ENCODE assay signal across 28 mouse cellular contexts in the genomic region with DNA sequence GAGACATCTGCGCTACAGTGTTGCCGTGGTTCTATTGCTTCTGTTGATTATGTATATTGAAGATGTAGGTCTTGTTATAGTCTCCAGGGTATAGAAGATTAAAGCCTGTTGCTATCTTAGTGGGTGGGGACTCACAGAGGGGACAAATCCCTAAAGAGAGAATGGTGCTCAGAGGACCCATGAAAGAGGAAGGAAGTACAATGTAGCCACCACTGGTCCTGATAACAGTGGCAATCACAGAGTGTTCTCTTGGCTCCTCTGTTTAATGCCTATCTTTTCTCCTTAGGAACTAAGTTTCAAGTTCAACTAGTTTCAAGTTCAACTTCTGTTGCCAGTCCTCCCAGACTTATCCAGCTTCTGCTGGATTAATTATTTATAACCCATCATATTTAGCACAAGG.
"Had no signal": no experiment of that assay in that cellular context is flagged by ENCODE, and none has a peak within 500 bp of the region (broad histone marks: within the 10 kb centered on the region; RNA-seq: fewer than 3 reads in every experiment).

No protein-coding gene starts in this region.

- H3K4me3 ChIP-seq: heart, embryonic 10.5 days; heart, embryonic 13.5 days; heart, embryonic 15.5 days; hindbrain, embryonic 10.5 days; hindbrain, embryonic 12.5 days; intestine, embryonic 15.5 days; layer of hippocampus, adult 2 months; left cerebral cortex, adult 2 months; limb, embryonic 10.5 days; limb, embryonic 12.5 days; liver, embryonic 13.5 days; liver, embryonic 15.5 days had no signal

- DNase-seq: gastrocnemius, postnatal 14 days; gastrocnemius, postnatal 36 days; heart, adult 18-20 months; heart, postnatal 14 days; heart, postnatal 36 days; kidney, adult 18-20 months; kidney, adult 8-10 months; kidney, postnatal 10 days; kidney, postnatal 25 days; kidney, postnatal 4 days; liver; liver, embryonic 13.5 days had no signal

- ATAC-seq: hindbrain, embryonic 16.5 days; inflammation-experienced regulatory T-cells, adult 6 months; intestine, embryonic 15.5 days; intestine, postnatal 0 days had no signal

- H3K4me1 ChIP-seq: heart, embryonic 10.5 days; heart, embryonic 13.5 days; heart, embryonic 15.5 days; hindbrain, embryonic 10.5 days; hindbrain, embryonic 12.5 days; intestine, embryonic 15.5 days; limb, embryonic 10.5 days; limb, embryonic 12.5 days had no signal

- H3K27ac ChIP-seq: heart, embryonic 10.5 days; heart, embryonic 13.5 days; heart, embryonic 15.5 days; hindbrain, embryonic 10.5 days; hindbrain, embryonic 12.5 days; hindbrain, embryonic 14.5 days; intestine, embryonic 15.5 days; layer of hippocampus, adult 2 months; left cerebral cortex, adult 2 months; limb, embryonic 10.5 days; limb, embryonic 12.5 days; liver, embryonic 13.5 days; liver, embryonic 15.5 days had no signal

- H3K9ac ChIP-seq: heart, embryonic 13.5 days; heart, embryonic 15.5 days; hindbrain, embryonic 12.5 days; hindbrain, embryonic 14.5 days; intestine, embryonic 15.5 days; limb, embryonic 12.5 days; liver, embryonic 13.5 days; liver, embryonic 15.5 days had no signal

- H3K27me3 ChIP-seq: heart, embryonic 15.5 days; intestine, embryonic 15.5 days; limb, embryonic 12.5 days; liver, embryonic 13.5 days had no signal

- H3K9me3 ChIP-seq: heart, embryonic 10.5 days; heart, embryonic 13.5 days; heart, embryonic 15.5 days; hindbrain, embryonic 10.5 days; hindbrain, embryonic 12.5 days; intestine, embryonic 15.5 days; limb, embryonic 10.5 days; limb, embryonic 12.5 days; liver, embryonic 13.5 days; liver, embryonic 15.5 days had no signal

- H3K36me3 ChIP-seq: heart, embryonic 10.5 days; heart, embryonic 13.5 days; heart, embryonic 15.5 days; hindbrain, embryonic 10.5 days; hindbrain, embryonic 12.5 days; intestine, embryonic 15.5 days; limb, embryonic 10.5 days; limb, embryonic 12.5 days; liver, embryonic 13.5 days; liver, embryonic 15.5 days had no signal

- H3K4me2 ChIP-seq: heart, embryonic 13.5 days; heart, embryonic 15.5 days; hindbrain, embryonic 12.5 days; hindbrain, embryonic 14.5 days; intestine, embryonic 15.5 days; limb, embryonic 12.5 days; liver, embryonic 11.5 days; liver, embryonic 13.5 days; liver, embryonic 15.5 days had no signal
